Mouse (Mus musculus) heart, adult 2 months (tissue): ENCODE measurements around the gene Ak1. TPM values are rescaled to one million over a fixed set of nuclear protein-coding genes. Genes with fewer than 3 reads are reported as not detected.

Source experiments
- DNase-seq, 2 experiments: peaks; one replicate each; pipeline ENCODE4 v3.0.0; 2021
- H3K27ac ChIP-seq: fragments of 200-600 bp; 2 replicates; pipeline ENCODE4 v1.8.1; 2022
- H3K27me3 ChIP-seq: fragments of 200-500 bp; 2 replicates; pipeline ENCODE4 v1.6.1; 2012; ENCODE audit warnings: mild to moderate bottlenecking, low read length, inconsistent platforms, mixed read lengths; ENCODE audit not compliant: control insufficient read depth, insufficient read depth
- H3K36me3 ChIP-seq: fragments of 200-500 bp; 2 replicates; pipeline ENCODE4 v1.6.1; 2012; ENCODE audit warnings: low read length, inconsistent platforms; ENCODE audit not compliant: control insufficient read depth, insufficient read depth
- H3K4me1 ChIP-seq: fragments of 200-500 bp; 2 replicates; pipeline ENCODE4 v1.6.1; 2011; ENCODE audit warnings: low read length; ENCODE audit not compliant: control insufficient read depth, insufficient read depth
- H3K4me3 ChIP-seq: fragments of 200-600 bp; 2 replicates; pipeline ENCODE4 v1.8.1; 2022
- H3K79me2 ChIP-seq: fragments of 200-500 bp; replicated peaks from 2 replicates; pipeline ENCODE4 v1.6.1; 2012; ENCODE audit warnings: mild to moderate bottlenecking, inconsistent platforms, low read length, moderate library complexity, mixed read lengths; ENCODE audit not compliant: control insufficient read depth, insufficient read depth
- H3K9ac ChIP-seq: fragments of 200-500 bp; 2 replicates; pipeline ENCODE4 v1.6.1; 2012; ENCODE audit warnings: low read depth, mild to moderate bottlenecking, control low read depth, inconsistent platforms, low read length, mixed read lengths
- CTCF ChIP-seq: fragments of 200-600 bp; IDR thresholded peaks from 2 replicates; pipeline ENCODE4 v1.8.1; 2022; ENCODE audit warnings: antibody characterized with exemption, mild to moderate bottlenecking, moderate library complexity
- EP300 ChIP-seq: fragments of 200-500 bp; IDR thresholded peaks from 2 replicates; pipeline ENCODE4 v1.6.1; 2011; ENCODE audit warnings: low read depth, low read length, control low read depth; ENCODE audit not compliant: insufficient read depth
- POLR2A ChIP-seq: fragments of 200-500 bp; IDR thresholded peaks from 2 replicates; pipeline ENCODE4 v1.6.1; 2011; ENCODE audit warnings: mild to moderate bottlenecking, low read depth, low read length, control low read depth; ENCODE audit not compliant: insufficient read depth
- WGBS: fragments of 180-500 bp; shearing (Covaris S2); methylation state at CpG from one replicate; pipeline ENCODE4 v1.1.7; 2018; 5-methylcytosine and 5-hydroxymethylcytosine counted together
- intact Hi-C: fragments of 180-260 bp; cut with DNase I; formaldehyde crosslinking; loops from one replicate; pipeline ENCODE4 v1.15.1; 2025
- polyA plus RNA-seq: library from polyadenylated mRNA; depleted of rRNA; stranded (reverse); fragments of >200 nt; gene quantifications from 2 replicates; pipeline ENCODE4 v1.2.3, GENCODE M21; 2012
- total RNA-seq, 2 experiments: library from RNA; stranded (reverse); gene quantifications; 2 replicates each; pipeline ENCODE4 v1.2.3; 2021

Ak1 gene
- total and polyA plus RNA-seq, 3 experiments, result 584 to 670 (median 606) TPM

- TF ChIP-seq CTCF (no peak), POLR2A (no peak), EP300 (no peak)
- Histone ChIP-seq H3K27me3 (no peaks in the 10 kb centered on the region), H3K27ac (no peak overlapping the region), H3K4me1 (no peaks in the 10 kb centered on the region), H3K36me3 (no peaks in the 10 kb centered on the region), H3K9ac (no peak overlapping the region), H3K79me2 (no peaks in the 10 kb centered on the region), H3K4me3 (no peak overlapping the region)
- intact Hi-C loops, result loop anchor here (5.0 kb wide), 1 partner anchor 36 kb away; no protein-coding TSS in a partner anchor
- WGBS, result 44% methylated on average over 9 of the region's 9 CpGs
- no peak for DNase-seq
Measured at GRCm38 (mm10) chr2:32576532-32576931, 45.0 kb upstream of the Ak1 start.

GRCm38 (mm10) chr2:32578146-32579046 is 43.2 kb upstream of the Ak1 start:
- no peak overlapping the region for H3K9ac ChIP-seq
- no peaks in the 10 kb centered on the region for H3K36me3 ChIP-seq
- no peaks in the 10 kb centered on the region for H3K79me2 ChIP-seq
- H3K27ac ChIP-seq, result no peak overlapping the region
- intact Hi-C loops, result loop anchor here (5.0 kb wide), 1 partner anchor 34 kb away; no protein-coding TSS in a partner anchor
- no peaks in the 10 kb centered on the region for H3K27me3 ChIP-seq
- no peak overlapping the region for H3K4me3 ChIP-seq
- TF ChIP-seq EP300 (no peak), CTCF (no peak), POLR2A (no peak)
- peaks cover 1% of the 10 kb centered on the region; the same call in 1 of the 2 replicates for H3K4me1 ChIP-seq
- DNase-seq, result no peak
- 46% methylated on average over 25 of the region's 30 CpGs for WGBS

GRCm38 (mm10) chr2:32581450-32582095 is 40.0 kb upstream of the Ak1 start:
- no peak for DNase-seq
- no peak overlapping the region for H3K4me3 ChIP-seq
- intact Hi-C loops, result no loop called here

GRCm38 (mm10) chr2:32582830-32583799 is 38.4 kb upstream of the Ak1 start:
- peak; percentile 78 to 81 for DNase-seq
- H3K9ac ChIP-seq, result peak overlapping the region; percentile 39; the same call in 1 of the 2 replicates
- no peaks in the 10 kb centered on the region for H3K27me3 ChIP-seq
- no peaks in the 10 kb centered on the region for H3K79me2 ChIP-seq
- no peak overlapping the region for H3K27ac ChIP-seq
- H3K4me3 ChIP-seq, result no peak overlapping the region
- intact Hi-C loops, result loop anchor here (1.0 kb wide), 2 partner anchors 19 to 106 kb away; no protein-coding TSS in a partner anchor
- 15% methylated on average over 37 of the region's 37 CpGs for WGBS
- peaks cover 2% of the 10 kb centered on the region for H3K4me1 ChIP-seq
- no peaks in the 10 kb centered on the region for H3K36me3 ChIP-seq
- TF ChIP-seq POLR2A (no peak), EP300 (peak; percentile 97), CTCF (peak; percentile 100; the same call in 1 of the 2 replicates)

More at GRCm38 (mm10) chr2:32581450-32582095, 40.0 kb upstream of the Ak1 start:
- Histone ChIP-seq H3K4me1 (peaks cover 1% of the 10 kb centered on the region; the same call in 1 of the 2 replicates), H3K36me3 (no peaks in the 10 kb centered on the region), H3K9ac (no peak overlapping the region), H3K79me2 (no peaks in the 10 kb centered on the region), H3K27ac (no peak overlapping the region), H3K27me3 (no peaks in the 10 kb centered on the region)
- WGBS, result 49% methylated on average over 19 of the region's 19 CpGs
- TF ChIP-seq CTCF (no peak; the same call in 1 of the 2 replicates), POLR2A (no peak), EP300 (no peak)

DNA sequence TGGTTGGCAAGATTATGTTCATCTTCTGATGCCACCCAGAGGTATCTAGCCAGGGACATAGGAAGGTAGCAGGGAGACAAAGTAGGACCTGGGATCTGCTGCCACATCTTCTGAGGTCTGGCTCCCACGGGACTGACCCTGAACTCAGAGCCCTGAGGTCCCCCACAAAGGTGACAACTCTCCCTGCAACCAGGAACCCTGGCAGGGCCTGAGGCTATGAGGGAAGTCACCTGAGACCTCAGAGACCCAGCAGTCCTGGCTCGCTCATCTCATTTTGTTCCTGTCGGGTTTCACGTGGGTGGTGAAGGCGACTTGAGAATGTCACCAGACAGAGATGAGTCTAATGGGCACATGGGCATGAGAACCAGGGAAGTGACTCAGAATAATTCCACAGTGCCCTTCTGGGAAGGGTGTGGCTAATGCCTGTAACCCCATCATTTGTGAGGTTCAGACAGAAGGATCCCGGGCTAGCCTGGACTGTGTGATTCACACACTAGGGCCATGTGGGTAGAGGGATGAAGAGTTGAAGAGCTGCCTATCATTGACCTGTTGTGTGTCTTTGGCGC is 36.3 kb upstream of the Ak1 start:
- Histone ChIP-seq H3K36me3 (no peaks in the 10 kb centered on the region), H3K4me3 (no peak overlapping the region), H3K27me3 (no peaks in the 10 kb centered on the region), H3K27ac (no peak overlapping the region), H3K79me2 (no peaks in the 10 kb centered on the region), H3K9ac (no peak overlapping the region), H3K4me1 (peaks cover 7% of the 10 kb centered on the region)
- 93% methylated on average over 7 of the region's 7 CpGs for WGBS
- TF ChIP-seq CTCF, result no peak
- no peak for TF ChIP-seq POLR2A
- TF ChIP-seq EP300, result no peak
- no peak for DNase-seq
- intact Hi-C loops, result no loop called here
